Mouse (Mus musculus) regulatory T cell (primary cell): ENCODE results near the gene Itpr1.

ENCODE experiments used
- in situ Hi-C: fragments of 300-600 bp; cut with MboI, MseI; formaldehyde crosslinking; loops from one replicate; pipeline ENCODE4 v1.15.1; 2025; ENCODE audit warnings: high pct_unique_total_duplicates

Gene Itpr1

DNA sequence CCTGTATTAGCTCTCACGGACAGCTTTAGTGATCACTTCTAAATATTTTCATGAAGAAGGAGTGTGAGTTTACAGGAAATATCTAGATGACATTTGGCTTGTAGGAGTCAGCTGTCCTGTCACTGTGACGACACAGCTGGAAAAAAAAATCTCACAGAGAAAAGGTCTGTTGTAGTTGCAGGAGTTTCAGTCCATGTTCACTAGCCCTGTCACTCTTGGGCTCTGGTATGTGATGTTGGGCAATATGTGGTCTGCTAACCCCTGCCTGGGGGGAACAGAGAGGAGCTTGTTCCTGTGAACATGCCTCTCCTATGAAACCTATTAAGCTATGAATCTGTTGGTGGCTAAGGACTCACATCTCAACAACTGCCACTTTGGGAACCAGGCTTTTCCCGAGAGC lies 166.1 kb downstream of the Itpr1 start:
- in situ Hi-C loops, result loop anchor here (10.0 kb wide), 1 partner anchor 274 kb away; no protein-coding TSS in a partner anchor

DNA sequence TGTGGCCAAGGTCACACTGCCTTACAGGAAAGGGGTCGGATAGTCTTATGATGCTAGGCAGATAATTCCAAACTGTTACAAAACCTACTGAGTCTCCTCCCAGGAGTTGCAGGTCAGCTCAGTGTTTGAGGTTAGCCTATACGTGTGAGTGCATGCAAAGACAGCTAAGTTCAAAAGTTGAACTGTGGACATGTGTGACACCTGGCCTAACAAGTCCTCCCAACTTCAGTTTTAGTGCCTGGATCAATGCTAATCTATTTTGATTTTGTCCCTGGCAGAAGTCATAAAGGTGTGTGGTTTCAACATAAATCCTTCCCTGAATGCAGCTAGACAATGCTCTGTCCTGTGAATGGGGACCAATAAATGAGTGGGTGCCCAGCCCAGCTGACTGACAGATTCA lies 167.3 kb downstream of the Itpr1 start:
- in situ Hi-C loops, result no loop called here

DNA sequence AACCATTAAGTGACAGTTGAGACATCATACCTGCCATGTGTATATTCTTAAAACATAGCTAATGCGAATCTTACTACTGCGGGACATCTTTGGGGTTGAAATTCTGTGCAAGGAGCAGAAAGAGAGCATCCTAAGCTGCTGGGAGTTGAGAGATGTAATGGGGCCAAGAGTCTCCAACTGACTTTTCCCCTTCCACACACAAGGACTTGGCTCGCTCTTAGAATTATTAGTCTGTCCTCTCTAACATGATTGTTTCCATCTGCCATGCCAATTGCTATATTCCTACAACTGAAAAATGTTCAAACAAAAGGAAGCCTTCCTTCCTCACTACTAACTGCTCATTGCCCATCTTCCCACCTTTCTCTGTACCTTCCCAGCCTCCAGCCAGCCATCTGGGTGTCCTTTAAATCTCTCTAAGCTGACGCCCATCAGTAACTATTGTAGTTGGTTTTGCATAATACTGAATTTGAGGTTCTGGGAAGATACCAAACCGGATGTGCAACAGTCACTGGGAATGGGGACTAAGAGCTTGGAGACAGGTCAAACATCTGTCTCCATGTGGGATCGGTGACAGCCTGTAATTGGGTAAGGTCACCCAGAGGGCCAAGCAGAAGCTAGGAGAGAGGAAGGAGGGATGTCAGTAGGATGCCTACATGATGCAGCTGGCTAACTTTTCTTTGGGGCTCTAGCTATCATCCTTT lies 177.9 kb downstream of the Itpr1 start:
- in situ Hi-C loops, result no loop called here

DNA sequence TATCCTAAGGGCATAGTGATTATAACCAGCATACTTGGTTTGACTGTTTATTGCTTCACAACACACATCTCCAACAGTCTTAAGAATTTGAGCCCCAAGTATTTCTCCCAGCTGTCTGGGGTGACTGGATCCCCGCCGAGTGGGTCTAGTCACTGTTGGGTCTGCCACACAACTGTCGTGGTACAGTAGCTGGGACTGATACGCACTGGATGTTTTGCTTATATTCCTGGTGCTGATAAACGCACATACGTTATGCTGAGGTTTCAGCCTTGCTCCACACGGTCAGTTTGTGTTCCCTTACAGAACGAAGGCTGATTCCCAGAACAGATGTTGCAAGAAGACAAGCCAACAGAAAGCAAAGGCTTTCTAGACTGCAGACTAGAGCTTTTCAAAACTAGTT lies 180.2 kb downstream of the Itpr1 start:
- in situ Hi-C loops, result no loop called here

DNA sequence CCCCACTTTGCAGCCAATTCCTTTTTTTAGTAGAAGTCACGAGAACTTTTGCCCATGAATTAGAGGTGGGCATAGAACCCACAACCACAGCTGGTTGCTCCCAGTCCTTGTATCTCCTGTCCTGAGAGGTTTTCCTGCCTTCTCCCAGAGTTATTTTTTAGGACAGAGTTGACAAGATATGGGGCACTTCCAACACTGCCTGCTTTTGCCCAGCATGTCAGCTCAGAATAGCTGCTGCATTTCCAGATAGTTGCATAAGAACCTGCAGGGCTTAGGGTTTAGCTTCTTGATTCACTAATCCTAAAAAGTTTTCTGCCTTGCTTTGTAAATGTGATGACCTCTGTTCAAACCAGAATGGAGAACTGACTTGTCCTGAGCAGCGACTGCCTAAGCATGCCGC lies 185.1 kb downstream of the Itpr1 start:
- in situ Hi-C loops, result no loop called here

DNA sequence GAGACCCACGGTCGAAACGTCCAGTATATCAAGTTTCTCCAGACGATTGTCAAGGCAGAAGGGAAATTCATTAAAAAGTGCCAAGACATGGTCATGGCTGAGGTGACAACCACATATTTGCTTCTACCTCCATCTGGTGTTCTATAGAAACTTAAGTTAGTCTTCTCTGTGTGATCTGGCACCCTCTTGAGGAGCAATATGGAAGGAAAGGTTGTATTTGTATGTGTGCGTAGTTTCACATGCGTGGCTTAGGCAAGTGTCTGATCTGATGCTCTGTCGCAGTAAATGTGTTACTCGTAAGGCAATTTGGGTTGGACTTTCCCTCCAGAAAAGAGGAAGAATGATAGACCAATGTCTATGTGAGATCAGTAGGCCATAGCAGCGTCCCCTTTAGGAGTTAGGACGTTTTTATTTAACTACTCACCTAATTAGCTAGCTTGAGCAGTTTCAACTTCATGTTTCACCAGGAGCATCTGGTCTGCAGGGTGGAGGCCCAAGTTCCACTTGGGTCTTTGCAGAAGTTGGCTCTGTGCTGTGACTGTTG lies 188.6 kb downstream of the Itpr1 start:
- in situ Hi-C loops, result loop anchor here (10.0 to 25.0 kb wide), 2 partner anchors 307 to 1614 kb away; no protein-coding TSS in a partner anchor

DNA sequence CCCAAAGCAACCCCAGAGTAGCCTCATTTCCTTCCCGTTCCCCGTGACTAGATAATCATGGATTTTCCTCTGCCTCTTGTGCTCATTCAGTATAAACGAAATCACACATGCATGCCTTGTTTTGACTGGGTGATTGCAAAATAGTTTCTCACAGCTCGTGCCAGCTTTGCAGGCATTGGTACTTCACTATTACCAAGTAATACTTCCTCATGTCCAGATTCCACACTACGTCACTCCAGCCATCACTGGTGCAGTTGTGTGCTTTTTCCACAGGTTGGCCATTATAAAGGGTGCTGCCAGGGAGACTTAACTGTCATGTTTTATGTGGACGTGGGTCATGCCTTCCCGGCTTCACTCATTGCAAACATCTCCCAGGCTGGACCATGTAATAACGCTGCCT lies 191.8 kb downstream of the Itpr1 start:
- in situ Hi-C loops, result loop anchor here (10.0 to 25.0 kb wide), 2 partner anchors 310 to 1617 kb away; no protein-coding TSS in a partner anchor

DNA sequence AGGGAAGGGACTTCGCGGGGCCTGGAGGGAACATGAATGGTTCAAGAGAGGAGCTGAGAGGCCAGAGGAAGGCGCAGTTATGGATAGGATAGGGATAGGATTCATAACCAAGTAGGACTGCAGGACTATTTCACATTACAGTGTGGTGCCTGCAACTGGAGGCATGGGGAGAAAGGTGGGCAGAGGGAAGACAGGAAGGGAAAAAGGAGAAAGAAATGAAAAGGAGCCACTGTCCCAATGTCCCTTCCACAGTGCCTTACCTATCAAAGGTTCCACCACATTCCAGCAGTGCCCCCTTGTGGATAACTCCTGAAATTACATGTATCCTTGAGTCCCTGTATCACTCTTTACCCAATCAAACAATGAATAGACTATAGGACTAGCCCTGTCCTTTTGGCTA lies 195.2 kb downstream of the Itpr1 start:
- in situ Hi-C loops, result loop anchor here (10.0 to 25.0 kb wide), 2 partner anchors 313 to 1621 kb away; no protein-coding TSS in a partner anchor

DNA sequence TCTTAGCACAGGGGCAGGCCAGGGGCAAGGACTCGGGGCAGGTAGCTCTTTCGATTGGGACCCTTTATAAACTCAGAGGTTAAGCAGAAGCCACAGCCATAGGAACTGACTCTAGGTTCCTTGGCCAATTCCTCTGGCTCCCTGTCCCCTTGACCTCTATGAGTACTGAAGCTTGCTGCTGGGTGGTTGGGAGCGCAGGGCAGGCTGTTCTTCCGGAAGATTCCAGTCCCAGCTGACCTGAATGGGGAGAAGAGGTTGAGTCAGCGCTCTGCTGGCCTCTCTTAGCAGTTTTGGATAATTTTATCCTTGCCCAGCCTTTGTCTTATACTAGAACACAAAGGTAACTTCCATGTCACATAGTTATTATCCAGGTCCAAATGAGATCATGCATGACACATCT lies 195.8 kb downstream of the Itpr1 start:
- in situ Hi-C loops, result loop anchor here (10.0 to 25.0 kb wide), 2 partner anchors 314 to 1621 kb away; no protein-coding TSS in a partner anchor

DNA sequence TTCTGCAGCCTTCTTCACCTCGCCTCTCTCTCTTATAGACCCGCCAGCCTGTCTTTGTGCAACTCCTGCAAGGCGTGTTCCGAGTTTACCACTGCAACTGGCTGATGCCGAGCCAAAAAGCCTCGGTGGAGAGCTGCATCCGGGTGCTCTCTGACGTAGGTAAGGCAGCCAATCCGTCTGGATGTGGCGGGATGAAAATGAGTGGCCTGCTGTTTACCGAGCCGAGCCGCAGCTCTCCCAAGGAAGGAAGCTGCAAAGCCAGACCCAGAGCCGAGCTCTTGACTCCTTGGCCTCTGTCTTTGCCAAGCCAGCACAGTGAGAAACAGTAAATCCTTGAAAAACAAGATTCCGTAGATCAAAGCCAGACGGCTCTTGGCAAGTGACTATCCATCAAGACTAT lies 197.9 kb downstream of the Itpr1 start:
- in situ Hi-C loops, result loop anchor here (25.0 kb wide), 1 partner anchor 1623 kb away; no protein-coding TSS in a partner anchor

DNA sequence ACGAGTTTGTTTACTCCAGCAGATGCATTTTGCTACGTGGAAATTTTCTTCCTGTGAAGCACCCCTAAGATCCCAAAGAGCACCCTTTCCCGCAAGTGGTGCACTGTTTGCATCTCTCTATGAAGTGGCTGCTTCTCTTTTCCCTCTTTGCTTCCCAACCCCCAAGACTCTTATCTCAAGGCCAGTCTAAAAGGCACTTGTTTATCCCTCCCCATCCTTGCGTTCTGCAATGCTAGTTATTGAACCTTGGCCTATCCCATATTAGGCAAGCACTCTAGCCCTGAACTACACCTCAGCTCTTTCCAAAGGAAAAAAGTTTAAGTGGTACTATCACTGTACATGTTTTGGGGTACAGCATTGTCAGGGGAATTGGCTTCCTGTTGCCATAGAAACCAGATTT lies 198.3 kb downstream of the Itpr1 start:
- in situ Hi-C loops, result loop anchor here (25.0 kb wide), 1 partner anchor 1624 kb away; no protein-coding TSS in a partner anchor

DNA sequence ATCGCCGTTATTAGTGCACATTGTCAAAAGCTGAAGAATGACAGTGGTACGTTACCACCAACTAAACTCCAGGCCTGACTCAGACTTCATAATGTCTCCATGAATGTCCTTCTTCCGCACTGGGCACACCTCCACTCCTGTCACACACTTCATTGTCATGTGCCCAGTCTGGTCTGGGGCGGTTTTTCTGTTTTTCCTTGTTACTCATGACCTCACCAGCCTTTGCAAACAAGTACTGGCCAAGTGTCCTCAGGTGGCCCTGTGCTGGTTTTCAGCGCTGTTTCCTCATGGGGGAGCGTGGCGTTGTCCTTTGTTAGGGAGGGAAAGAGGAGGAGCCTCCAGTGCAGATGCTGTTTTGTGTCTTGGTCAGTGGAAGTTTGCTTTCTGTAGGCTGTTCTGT lies 200.1 kb downstream of the Itpr1 start:
- in situ Hi-C loops, result loop anchor here (25.0 kb wide), 1 partner anchor 1626 kb away; no protein-coding TSS in a partner anchor

DNA sequence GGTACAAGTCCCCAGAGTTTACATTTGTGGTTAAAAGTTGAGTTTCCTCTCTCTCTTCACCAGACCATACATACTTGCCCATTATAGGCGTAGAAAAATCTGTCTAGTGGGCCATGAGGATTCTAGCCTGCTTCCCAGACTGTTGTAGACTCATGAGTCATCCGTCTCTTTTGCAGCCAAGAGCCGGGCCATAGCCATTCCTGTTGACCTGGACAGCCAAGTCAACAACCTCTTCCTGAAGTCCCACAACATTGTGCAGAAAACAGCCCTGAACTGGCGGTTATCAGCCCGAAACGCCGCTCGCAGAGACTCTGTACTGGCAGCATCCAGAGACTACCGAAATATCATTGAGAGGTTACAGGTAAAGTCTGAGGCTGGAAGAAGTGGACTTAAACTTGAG lies 200.7 kb downstream of the Itpr1 start:
- in situ Hi-C loops, result loop anchor here (25.0 kb wide), 1 partner anchor 1626 kb away; no protein-coding TSS in a partner anchor

DNA sequence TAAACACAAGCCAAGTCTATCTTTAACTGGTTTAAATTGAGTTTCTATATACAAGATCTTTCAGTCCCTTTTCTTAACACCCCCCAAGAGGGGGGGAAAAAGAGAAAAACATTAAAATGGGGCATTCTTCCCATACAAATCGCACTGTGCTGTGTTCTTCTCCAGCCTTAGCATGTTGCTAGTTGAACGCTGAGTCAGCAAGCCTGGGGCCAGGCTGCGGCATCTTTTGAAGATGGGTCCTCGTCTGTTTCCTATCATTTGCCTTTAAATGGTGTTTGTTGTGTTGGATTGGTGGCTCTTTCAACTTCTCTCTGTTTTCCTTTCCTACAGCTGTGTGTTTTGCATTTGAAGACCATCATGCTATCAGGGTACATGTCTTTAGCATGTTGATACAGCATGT lies 203.0 kb downstream of the Itpr1 start:
- in situ Hi-C loops, result loop anchor here (5.0 to 25.0 kb wide), 2 partner anchors 316 to 1629 kb away; no protein-coding TSS in a partner anchor

DNA sequence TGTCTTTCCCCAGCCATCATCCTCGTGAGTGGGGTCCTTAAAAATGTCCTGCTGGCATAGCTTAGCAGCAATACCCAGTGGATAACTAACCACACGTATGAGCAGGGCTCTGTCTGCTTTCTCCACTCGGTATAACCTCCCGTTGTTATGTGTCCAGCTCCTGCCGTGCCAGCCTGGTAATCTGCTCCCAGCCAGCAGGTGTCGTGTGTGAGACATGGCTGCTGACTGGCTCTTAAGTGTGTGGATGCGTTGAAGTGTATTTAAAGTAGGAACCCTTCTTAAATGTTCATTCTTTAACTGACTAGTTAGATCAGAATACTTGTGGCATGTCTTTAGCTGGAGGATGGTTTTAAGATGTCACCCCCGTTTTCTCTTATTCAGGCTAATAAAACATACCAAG lies 204.6 kb downstream of the Itpr1 start:
- in situ Hi-C loops, result loop anchor here (5.0 to 25.0 kb wide), 2 partner anchors 315 to 1630 kb away; no protein-coding TSS in a partner anchor

DNA sequence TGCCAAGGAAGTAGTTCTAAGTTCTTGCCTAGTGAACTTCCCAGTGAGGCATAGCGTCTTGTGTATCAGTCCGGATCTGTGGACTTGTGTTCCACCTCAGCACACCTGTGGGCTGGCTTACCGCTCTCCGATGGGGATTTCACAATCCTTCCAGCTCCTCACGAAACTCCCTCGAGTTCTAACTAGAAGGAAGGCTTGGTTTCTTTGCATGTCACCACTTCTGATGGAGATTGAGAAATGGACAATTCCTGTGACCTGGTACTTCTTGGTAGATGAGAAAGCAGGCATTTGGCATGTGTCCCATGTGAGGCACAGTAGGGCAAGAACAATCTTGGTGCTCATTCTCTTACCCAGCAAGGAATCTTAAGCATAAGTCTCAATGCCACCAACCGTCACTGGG lies 205.3 kb downstream of the Itpr1 start:
- in situ Hi-C loops, result loop anchor here (5.0 to 25.0 kb wide), 2 partner anchors 314 to 1631 kb away; no protein-coding TSS in a partner anchor

DNA sequence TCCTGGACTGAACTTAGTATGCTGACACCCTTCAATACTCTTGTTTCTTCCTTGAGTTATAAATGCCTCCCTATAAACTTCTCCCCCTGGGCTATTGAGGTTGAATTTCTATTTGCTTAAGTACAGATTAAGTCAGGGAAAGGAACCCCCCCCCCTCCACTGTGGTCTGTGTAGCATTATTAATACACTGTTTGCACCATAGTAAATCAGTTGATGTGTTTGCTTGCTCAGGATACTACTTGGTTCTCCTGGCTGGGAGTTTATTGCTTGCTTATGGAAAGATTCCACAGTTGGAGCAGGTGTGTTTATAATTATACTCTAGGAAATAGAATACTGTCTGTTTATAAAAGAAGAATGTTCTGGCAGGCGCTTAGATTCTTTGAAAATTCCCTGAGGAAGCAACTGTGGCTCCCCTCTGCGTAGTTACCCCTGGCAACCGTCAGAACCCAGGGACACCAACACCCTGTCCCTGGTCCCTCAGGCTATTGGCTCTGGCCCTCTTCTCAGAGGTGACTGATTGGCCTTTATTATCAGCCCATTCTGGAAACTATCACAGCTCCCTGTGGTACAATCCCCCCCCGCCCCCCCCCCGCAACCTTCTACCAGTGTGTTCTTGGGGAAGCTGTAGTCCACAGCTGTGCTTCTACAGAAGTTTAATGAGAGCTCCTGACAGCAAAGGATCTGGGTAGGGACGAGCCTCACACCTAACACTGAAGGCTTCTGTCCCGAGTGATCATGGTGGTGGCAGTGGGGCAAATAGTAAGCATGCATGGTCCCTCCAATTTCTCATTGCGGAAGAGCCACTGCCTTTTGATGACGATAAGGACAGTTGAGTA lies 212.1 kb downstream of the Itpr1 start:
- in situ Hi-C loops, result loop anchor here (25.0 kb wide), 1 partner anchor 1638 kb away; no protein-coding TSS in a partner anchor

DNA sequence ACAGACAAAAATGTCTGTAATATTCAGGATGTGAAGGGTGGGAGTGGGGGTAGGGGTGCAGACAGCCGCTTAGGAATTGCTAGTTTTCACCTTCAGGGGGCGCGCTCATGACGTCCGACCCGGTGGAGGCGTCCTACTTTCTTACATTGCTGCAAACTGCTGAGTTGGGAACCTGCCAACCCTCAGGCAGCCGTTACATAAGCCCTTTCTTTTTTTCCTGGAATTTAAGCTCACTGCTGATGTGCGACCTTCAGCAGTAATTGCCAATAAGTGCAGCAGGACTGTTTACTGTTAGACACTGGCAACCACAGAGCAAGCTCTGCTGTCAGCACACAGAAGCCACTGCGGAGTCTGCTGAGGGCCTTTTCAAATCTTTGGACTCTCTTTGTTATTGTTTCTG lies 213.9 kb downstream of the Itpr1 start:
- in situ Hi-C loops, result no loop called here

DNA sequence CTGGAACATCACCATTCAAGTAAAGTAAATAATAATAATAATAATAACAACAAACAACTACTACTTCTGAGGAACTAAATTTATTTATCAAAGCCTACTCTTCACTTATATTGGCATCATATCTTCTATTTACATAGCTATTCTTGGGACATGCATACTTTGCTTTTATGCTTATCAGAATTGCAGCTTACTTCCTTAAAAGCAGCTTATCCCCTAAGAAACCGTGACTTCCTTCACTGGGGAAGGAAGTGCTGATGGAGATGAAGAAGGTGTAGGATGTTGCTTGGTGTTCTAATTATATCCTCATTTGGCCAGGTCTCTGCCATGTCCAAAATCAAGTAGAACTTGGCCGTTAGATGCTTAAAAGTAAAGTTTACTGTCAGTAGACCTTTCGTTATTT lies 215.5 kb downstream of the Itpr1 start:
- in situ Hi-C loops, result no loop called here

DNA sequence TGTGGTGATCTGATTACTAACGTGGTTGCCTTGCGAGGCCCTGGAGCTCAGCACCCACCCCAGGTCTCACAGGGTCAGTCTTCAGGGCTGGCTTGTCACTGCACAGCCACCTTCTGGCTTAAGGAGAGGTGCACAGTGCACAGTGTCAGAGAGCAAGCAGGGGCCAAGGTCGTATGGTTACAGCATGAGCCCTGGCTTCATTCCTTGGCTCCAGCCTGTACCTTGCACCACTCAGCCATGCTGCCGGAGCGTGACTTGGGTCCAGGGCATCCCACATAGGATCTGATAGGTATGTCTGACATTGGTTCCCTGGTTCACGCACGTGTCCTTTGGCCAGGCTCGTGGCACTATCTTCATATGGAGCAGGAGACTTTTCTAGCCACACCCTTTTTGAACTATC lies 217.1 kb downstream of the Itpr1 start:
- in situ Hi-C loops, result no loop called here

DNA sequence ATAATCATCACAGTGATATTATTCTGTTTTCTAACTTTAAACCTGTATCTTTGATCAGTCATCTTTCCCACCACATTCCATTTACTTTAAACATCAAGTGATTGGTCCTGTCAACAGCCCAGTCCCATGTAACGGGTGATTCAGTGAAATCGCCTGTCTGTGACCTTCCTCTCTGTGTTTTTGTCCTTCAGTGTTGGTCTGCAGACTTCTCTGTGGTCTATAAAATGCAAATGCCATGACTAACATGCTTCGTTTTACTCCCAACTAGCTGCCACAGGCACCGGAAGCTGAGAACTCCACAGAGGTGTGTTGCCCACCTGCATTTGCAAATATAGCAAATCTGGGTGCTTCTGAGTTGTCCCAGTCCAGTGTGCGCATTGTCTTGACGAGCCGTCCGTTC lies 218.3 kb downstream of the Itpr1 start:
- in situ Hi-C loops, result no loop called here

DNA sequence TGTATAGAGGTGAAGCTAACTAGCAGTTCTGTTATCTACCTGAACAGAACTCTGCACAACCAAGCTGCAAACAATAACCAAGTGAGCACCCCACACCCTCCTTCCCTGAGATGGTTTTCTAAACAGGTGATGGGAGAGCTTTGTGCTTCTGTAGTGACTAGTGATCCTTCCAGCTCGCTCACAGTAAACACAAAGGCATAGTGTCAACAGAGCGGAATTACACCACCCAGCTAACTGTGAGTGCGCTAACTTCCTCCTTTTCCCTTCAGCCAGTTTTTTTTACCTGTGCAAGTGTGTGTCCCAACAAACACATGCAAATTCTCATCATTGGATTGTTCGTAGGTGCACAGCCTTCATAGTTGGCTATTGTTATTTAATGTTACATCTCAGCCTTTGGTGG lies 219.9 kb downstream of the Itpr1 start:
- in situ Hi-C loops, result no loop called here
